Mouse (Mus musculus) right cerebral cortex, postnatal 10 days (tissue): ENCODE results near the gene Abca2.
A peak's percentile ranks its signal among the peaks of the same experiment; 100 is the strongest.

ENCODE experiments used
- DNase-seq, 2 experiments: peaks; one replicate each; pipeline ENCODE4 v3.0.0; 2021; ENCODE audit warnings: low spot score in 2 of 2

The Abca2 gene

GRCm38 (mm10) chr2:25460551-25461309 is 32.2 kb downstream of the Abca2 start, which contains the start of gene Paxx:
Gene Paxx, minus strand, starts transcription at chr2:25461094.
- peak; percentile 96 to 97 for DNase-seq

GRCm38 (mm10) chr2:25461407-25461806 is 32.9 kb downstream of the Abca2 start:
- peak in 1 of 2 experiments; percentile 28 for DNase-seq

- no peak for DNase-seq
Measured at GRCm38 (mm10) chr2:25463630-25464029, 35.1 kb downstream of the Abca2 start.

GRCm38 (mm10) chr2:25465256-25465655 is 36.8 kb downstream of the Abca2 start:
- no peak for DNase-seq

GRCm38 (mm10) chr2:25465816-25466635 is 37.5 kb downstream of the Abca2 start:
- no peak for DNase-seq

GRCm38 (mm10) chr2:25467606-25468303 is 39.3 kb downstream of the Abca2 start:
- DNase-seq, result no peak

- DNase-seq, result peak; percentile 61 to 62
Measured at GRCm38 (mm10) chr2:25468962-25469915, 40.7 kb downstream of the Abca2 start.

GRCm38 (mm10) chr2:25469969-25470368 is 41.5 kb downstream of the Abca2 start, which contains the start of gene Ptgds:
Gene Ptgds, minus strand, starts transcription at chr2:25470046.
- DNase-seq, result no peak

GRCm38 (mm10) chr2:25472550-25472949 is 44.0 kb downstream of the Abca2 start:
- no peak for DNase-seq

- no peak for DNase-seq
Measured at GRCm38 (mm10) chr2:25477541-25477940, 49.0 kb downstream of the Abca2 start.

- peak; percentile 63 to 68 for DNase-seq
Measured at GRCm38 (mm10) chr2:25477967-25478675, 49.6 kb downstream of the Abca2 start.

GRCm38 (mm10) chr2:25479551-25480311 is 51.2 kb downstream of the Abca2 start:
- peak in 1 of 2 experiments; percentile 34 for DNase-seq

- no peak for DNase-seq
Measured at GRCm38 (mm10) chr2:25480541-25480940, 52.0 kb downstream of the Abca2 start.

- DNase-seq, result no peak
Measured at GRCm38 (mm10) chr2:25482969-25483368, 54.5 kb downstream of the Abca2 start.

- DNase-seq, result no peak
Measured at GRCm38 (mm10) chr2:25484901-25485647, 56.6 kb downstream of the Abca2 start.

GRCm38 (mm10) chr2:25487965-25488670 is 59.6 kb downstream of the Abca2 start:
- no peak for DNase-seq

GRCm38 (mm10) chr2:25488671-25489068 is 60.2 kb downstream of the Abca2 start:
- DNase-seq, result no peak

- DNase-seq, result no peak
Measured at GRCm38 (mm10) chr2:25492988-25493387, 64.5 kb downstream of the Abca2 start.
